Mouse (Mus musculus): ENCODE data around the gene Megf6.
A peak's percentile ranks its signal among the peaks of the same experiment; 100 is the strongest.

Megf6 gene

GRCm38 (mm10) chr4:154159002-154159401, 11.5 kb upstream of the Megf6 start:
- DNase-seq (ENCODE audit: low read depth in 1 of 2, low spot score in 2 of 2), result peak; percentile 52 to 76

- DNase-seq (ENCODE audit: low read depth in 1 of 2, low spot score in 2 of 2), result no peak
These were observed 10.5 kb upstream of the Megf6 start for GRCm38 (mm10) chr4:154159961-154160537.

DNA sequence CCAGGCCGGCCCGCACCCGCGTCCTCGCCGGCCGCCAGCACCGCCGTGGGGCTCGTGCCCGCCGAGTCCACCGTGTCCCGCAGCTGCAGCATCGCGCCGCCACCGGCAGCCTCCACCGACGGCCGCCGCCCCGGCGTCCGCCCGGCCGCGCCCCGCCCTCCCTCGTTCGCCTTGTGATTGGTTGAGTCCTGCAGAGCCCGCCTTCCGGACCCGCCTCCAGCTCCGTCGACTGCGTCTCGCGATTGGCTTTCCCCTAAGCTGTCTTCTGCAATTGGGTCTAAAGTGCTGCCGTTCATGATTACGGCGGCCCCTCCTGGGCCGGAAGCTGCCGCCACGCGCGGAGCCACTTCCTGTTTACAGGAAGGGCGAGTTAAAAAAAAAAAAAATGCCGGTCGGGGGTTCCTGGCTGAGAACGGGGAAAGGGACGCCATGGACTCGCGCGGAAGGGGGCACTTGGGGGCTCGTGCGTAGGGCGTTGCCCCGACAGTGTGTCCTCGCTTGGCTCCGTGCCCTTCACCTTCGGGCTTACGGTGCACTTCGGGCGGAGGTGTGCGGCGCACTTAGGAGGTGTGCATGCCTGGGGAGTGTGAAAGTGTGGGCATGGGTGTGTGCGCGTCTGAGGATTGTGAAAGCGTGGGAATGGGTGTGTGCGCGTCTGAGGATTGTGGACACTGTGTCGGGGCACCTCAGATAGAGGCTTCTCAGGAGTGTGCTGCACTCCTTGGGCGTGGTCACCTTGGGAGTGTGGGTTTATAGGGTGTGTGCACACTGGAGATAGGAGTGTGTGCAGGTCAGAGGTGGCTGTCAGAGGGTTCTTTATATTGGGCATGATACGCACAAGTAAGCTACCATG, 9.8 kb upstream of the Megf6 start, which contains the start of gene Tprgl:
TSS of gene Tprgl (minus strand) at position 129 of the 853 bp plus-strand sequence.
- DNase-seq (ENCODE audit: low read depth in 1 of 2, low spot score in 2 of 2), result peak; percentile 87 to 94

- DNase-seq (ENCODE audit: low read depth in 1 of 2, low spot score in 2 of 2), result peak in 1 of 2 experiments; percentile 34
These were observed 7.2 kb upstream of the Megf6 start for GRCm38 (mm10) chr4:154163296-154163695.

DNA sequence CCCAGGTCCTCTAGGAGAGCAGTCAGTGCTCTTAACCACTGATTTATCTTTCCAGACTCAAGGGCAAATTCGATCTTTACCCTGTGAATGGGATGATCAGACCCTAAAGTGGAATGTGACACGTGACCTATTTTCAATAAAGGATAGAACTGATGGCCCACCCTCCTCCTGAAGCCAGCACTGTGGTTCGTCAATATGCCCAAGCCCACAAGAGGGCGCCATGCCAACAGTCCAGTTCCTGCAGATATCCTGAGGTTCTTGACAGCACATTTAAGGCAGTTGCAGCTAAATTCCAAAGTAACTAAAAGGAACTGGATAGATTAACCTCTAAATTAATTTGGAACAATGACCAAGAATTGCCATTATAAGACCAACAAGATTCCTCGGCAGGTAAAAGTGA, 3.5 kb upstream of the Megf6 start:
- no peak for DNase-seq (ENCODE audit: low read depth in 1 of 2, low spot score in 2 of 2)

DNA sequence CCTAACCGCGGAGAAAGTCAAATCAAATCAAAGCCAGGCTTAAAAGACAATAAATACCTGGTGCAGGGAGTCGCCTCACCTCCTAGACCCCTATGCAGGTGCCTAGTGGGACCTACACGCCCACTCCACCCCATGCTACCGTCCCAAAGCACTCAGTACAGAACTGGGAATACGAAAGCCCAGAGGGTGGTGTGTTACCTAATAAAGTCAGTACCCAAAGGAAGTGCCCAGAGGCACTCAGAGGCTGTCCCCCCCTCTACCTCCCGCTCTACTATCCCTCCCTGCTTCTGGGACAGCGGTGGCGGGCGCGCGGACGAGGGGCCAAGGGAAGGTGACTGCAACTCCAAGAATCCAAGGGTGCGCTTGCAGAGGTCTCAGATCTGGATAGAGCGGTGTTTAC, 509 bp upstream of the Megf6 start:
- DNase-seq (ENCODE audit: low read depth in 1 of 2, low spot score in 2 of 2), result no peak

GRCm38 (mm10) chr4:154171151-154171930, 811 bp downstream of the Megf6 start:
- no peak for DNase-seq (ENCODE audit: low read depth in 1 of 2, low spot score in 2 of 2)

DNA sequence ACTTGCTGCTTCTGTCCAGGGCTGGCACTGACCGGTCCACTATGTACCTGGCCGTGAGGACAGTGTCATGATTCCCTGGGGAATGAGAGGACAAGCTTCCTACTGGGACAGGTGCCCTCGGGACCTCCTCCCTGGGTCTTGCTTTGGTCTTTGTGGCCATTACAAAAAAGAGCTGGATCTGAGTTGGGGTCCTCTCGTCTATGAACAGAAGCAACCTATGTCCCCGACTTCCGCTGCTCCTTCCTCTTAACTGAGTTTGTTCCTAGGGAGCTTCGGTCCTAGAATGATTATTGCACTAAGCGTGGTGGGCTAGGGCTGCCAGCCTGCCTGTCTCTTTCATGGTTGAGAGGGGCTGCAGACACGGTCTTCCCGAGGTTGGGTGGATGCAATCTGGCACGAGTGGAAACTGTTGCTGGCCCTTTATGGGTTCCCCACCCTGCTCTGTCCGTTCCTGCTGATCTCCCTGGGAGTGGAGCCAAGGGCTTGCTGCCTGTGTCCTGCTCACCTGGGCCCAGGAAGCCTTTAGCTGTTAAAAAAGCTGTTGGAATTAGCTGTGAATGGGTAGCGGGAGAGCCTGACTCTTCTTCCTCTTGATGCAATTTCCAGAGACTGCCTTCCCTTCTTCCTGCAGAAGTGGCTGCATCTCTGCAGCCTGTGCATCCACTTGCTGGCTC, 1.5 kb downstream of the Megf6 start:
- no peak for DNase-seq (ENCODE audit: low read depth in 1 of 2, low spot score in 2 of 2)

DNA sequence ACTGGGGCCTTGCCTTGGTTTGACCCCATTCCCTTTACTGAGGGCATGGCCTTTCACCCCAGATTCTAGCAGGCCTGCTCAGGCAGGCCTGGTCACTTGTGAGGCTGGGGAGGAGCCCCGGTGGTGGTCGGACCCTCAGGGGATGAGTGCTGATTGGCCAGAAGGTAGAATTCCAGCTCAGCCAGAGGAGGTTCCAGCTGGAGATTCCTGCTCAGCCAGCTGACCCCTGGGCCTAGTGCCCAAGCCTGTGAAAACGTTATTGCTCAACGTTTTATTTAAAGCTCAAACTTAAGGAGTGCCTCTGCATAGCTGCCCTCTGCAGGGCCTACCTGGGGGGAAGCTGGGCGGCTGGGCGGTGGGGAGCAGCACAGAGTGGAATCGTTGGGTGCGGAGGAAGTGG, 6.7 kb downstream of the Megf6 start:
- no peak for DNase-seq (ENCODE audit: low read depth in 1 of 2, low spot score in 2 of 2)

GRCm38 (mm10) chr4:154181001-154181400, 10.5 kb downstream of the Megf6 start:
- no peak for DNase-seq (ENCODE audit: low read depth in 1 of 2, low spot score in 2 of 2)

DNA sequence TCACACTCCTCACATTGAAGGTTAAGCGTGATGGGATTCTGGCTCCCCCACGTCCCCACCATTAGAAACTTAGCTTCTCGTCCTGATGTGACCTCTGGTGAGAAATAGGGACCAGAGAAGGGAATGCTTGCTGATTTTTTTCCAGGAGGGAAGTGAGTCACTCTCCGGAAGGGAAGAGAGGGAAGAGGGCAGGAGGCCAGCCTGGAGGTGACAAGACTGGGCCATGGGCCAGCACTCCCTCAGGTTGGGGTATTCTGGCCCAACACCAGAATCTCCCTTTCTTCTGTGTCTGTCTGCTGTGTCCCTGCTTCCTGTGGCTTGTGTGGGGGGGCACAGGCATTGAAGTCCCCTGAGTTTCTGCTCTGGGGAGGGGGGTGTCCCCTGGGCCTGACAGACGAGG, 13.0 kb downstream of the Megf6 start:
- DNase-seq (ENCODE audit: low read depth in 1 of 2, low spot score in 2 of 2), result no peak

- no peak for DNase-seq (ENCODE audit: low read depth in 1 of 2, low spot score in 2 of 2)
These were observed 14.5 kb downstream of the Megf6 start for GRCm38 (mm10) chr4:154185001-154185400.

GRCm38 (mm10) chr4:154186002-154186537, 15.5 kb downstream of the Megf6 start:
- no peak for DNase-seq (ENCODE audit: low read depth in 1 of 2, low spot score in 2 of 2)

- DNase-seq (ENCODE audit: low read depth in 1 of 2, low spot score in 2 of 2), result no peak
These were observed 18.4 kb downstream of the Megf6 start for GRCm38 (mm10) chr4:154188948-154189347.

GRCm38 (mm10) chr4:154197961-154198360, 27.4 kb downstream of the Megf6 start:
- no peak for DNase-seq (ENCODE audit: low read depth in 1 of 2, low spot score in 2 of 2)

GRCm38 (mm10) chr4:154198377-154198961, 27.9 kb downstream of the Megf6 start:
- no peak for DNase-seq (ENCODE audit: low read depth in 1 of 2, low spot score in 2 of 2)

DNA sequence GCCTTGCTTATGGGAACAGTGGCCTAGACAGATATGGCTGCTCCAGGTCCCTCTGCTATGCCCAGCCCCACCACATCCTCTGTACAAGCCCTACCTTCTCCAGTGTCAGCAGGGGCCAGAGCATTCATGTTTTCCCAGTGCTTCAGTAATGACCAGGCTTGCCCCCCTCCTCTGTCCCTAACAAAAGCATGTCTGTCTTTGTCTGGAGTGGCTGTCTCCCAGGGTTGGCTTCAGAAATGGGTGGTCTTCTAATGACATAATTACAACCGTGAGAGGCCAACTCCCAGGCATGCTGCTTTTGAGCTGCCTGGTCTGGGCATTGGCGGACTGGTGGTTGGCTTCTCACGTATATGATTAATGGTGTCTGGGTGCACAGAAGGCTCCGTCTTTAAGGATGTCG, 31.0 kb downstream of the Megf6 start:
- no peak for DNase-seq (ENCODE audit: low read depth in 1 of 2, low spot score in 2 of 2)

DNA sequence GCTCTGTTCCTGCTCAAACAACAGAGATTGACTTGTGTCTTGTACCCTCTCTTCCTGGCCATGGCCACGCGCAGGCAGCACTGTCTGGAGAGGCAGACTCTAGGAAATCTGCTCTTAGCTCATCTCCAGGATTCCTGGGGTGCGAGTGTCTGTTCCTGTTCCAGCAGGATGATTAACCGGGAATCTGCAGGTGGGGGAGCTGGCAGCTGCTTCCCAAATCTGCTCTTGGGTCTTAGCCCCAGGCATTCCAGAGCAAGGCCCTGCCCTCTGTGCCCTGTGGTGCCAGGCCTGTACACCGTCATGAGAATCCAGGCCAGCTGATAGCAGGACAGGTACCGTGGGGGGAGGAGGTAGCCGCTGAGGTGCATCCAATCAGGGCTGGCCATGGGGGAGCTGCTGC, 34.0 kb downstream of the Megf6 start:
- DNase-seq (ENCODE audit: low read depth in 1 of 2, low spot score in 2 of 2), result no peak

GRCm38 (mm10) chr4:154205392-154205791, 34.9 kb downstream of the Megf6 start:
- DNase-seq (ENCODE audit: low read depth in 1 of 2, low spot score in 2 of 2), result no peak

DNA sequence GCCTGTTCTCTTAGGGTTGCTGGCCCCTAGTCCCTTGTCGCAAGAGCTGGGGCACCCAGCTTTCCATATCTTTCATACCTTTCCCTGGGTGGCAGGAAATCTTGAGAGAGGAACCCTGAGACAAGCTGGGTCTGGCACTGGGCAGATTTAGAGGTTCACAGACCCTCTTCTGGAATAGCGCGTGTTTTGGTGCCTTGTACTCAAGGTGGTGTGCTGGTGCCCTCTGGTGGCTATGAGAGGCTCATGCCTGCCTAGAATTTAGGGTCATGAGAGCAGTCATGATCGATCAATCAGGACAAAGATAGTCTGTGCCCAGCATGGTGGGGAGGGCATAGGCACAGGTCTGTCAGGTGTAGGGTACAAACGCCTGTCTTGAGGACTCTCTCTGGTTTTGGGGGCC, 36.7 kb downstream of the Megf6 start:
- DNase-seq (ENCODE audit: low read depth in 1 of 2, low spot score in 2 of 2), result no peak

GRCm38 (mm10) chr4:154209054-154209453, 38.5 kb downstream of the Megf6 start:
- DNase-seq (ENCODE audit: low read depth in 1 of 2, low spot score in 2 of 2), result no peak
